10 mouse cellular contexts compared by ENCODE assay signal in genomic region chr16:33698277-33698790, GRCm38 (mm10). TPM values are rescaled to one million over a fixed set of nuclear protein-coding genes. Genes with fewer than 3 reads are reported as not detected.
A peak's percentile ranks its signal among the peaks of the same experiment; 100 is the strongest.
DNase-seq lines count a peak whose midpoint lies in the region; ATAC-seq and TF ChIP-seq lines count a peak whose summit lies in the region.
"Had no signal": no experiment of that assay in that cellular context is flagged by ENCODE, and none has a peak within 500 bp of the region (broad histone marks: within the 10 kb centered on the region; RNA-seq: fewer than 3 reads in every experiment).

No protein-coding gene starts in this region.

- no peak for TF ChIP-seq CTCF in forebrain, postnatal 0 days (IDR thresholded peaks at IDR 0.05; ENCODE audit: low read depth)
- TF ChIP-seq CTCF in left cerebral cortex, adult 2 months (IDR thresholded peaks at IDR 0.05): no peak

- no peak overlapping the region for H3K4me2 ChIP-seq in forebrain, postnatal 0 days (ENCODE audit: low read depth)
- peak overlapping the region; percentile 14; the same call in 1 of the 2 replicates for H3K4me2 ChIP-seq in heart, embryonic 15.5 days
- H3K4me2 ChIP-seq in midbrain, embryonic 14.5 days (ENCODE audit: low read length): no peak overlapping the region

- no peak for ATAC-seq in forebrain, postnatal 0 days
- no peak for ATAC-seq in heart, embryonic 15.5 days (replicated peaks; ENCODE audit: insufficient number of reproducible peaks, insufficient read depth, low FRiP score, low read depth)
- no peak for ATAC-seq in midbrain, embryonic 14.5 days (ENCODE audit: low FRiP score, low TSS enrichment)

- H3K4me3 ChIP-seq in forebrain, embryonic 10.5 days: no peak overlapping the region
- no peak overlapping the region for H3K4me3 ChIP-seq in forebrain, postnatal 0 days (ENCODE audit: low read depth, low read length)
- no peak overlapping the region for H3K4me3 ChIP-seq in left cerebral cortex, adult 2 months
- H3K4me3 ChIP-seq in heart, embryonic 15.5 days: no peak overlapping the region
- H3K4me3 ChIP-seq in midbrain, embryonic 14.5 days (replicated peaks; ENCODE audit: low read depth, low read length): no peak overlapping the region

- intact Hi-C loops in left cerebral cortex, adult 2 months (cut with DNase I): no loop called here

- DNase-seq in forebrain, embryonic 10.5 days (ENCODE audit: extremely low spot score, low spot score): no peak
- DNase-seq in forebrain, postnatal 0 days: no peak
- DNase-seq in left cerebral cortex, adult 2 months (ENCODE audit: extremely low spot score in 1 of 2, low spot score in 2 of 2): no peak
- no peak for DNase-seq in left cerebral cortex, adult 9 months (ENCODE audit: low spot score in 2 of 2)
- DNase-seq in midbrain, embryonic 14.5 days: no peak
- no peak for DNase-seq in embryo, embryonic 11 days
- no peak for DNase-seq in natural killer cell, adult 2 months (ENCODE audit: low spot score in 2 of 2)
- DNase-seq: cerebellum, adult 8-10 months; layer of hippocampus, postnatal 36 days had no signal

- no peaks in the 10 kb centered on the region for H3K27me3 ChIP-seq in forebrain, embryonic 10.5 days (ENCODE audit: poor library complexity, severe bottlenecking)
- H3K27me3 ChIP-seq in forebrain, postnatal 0 days (ENCODE audit: insufficient read depth, low read length): no peaks in the 10 kb centered on the region
- H3K27me3 ChIP-seq in heart, embryonic 15.5 days: no peaks in the 10 kb centered on the region
- H3K27me3 ChIP-seq in midbrain, embryonic 14.5 days (ENCODE audit: control insufficient read depth, insufficient read depth, low read length): no peaks in the 10 kb centered on the region

- H3K27ac ChIP-seq in forebrain, embryonic 10.5 days: peak overlapping the region; percentile 75
- H3K27ac ChIP-seq in forebrain, postnatal 0 days (ENCODE audit: low read depth, low read length): no peak overlapping the region
- H3K27ac ChIP-seq in left cerebral cortex, adult 2 months: peak overlapping the region; percentile 61
- peak overlapping the region; percentile 79 for H3K27ac ChIP-seq in heart, embryonic 15.5 days
- H3K27ac ChIP-seq in midbrain, embryonic 14.5 days (replicated peaks; ENCODE audit: low read depth, low read length): peak overlapping the region; percentile 8; the same call in 1 of the 2 replicates

- peaks cover 57% of the 10 kb centered on the region for H3K36me3 ChIP-seq in forebrain, embryonic 10.5 days (replicated peaks)
- H3K36me3 ChIP-seq in forebrain, postnatal 0 days (ENCODE audit: insufficient read depth): no peaks in the 10 kb centered on the region
- 0 out of 2 replicates have a peak, but pooled peaks cover 4% of the 10 kb centered on the region for H3K36me3 ChIP-seq in heart, embryonic 15.5 days
- H3K36me3 ChIP-seq in midbrain, embryonic 14.5 days (ENCODE audit: control insufficient read depth, insufficient read depth, low read length): no peaks in the 10 kb centered on the region

- H3K4me1 ChIP-seq in forebrain, embryonic 10.5 days: peaks cover 58% of the 10 kb centered on the region
- 0 out of 2 replicates have a peak, but pooled peaks cover 7% of the 10 kb centered on the region for H3K4me1 ChIP-seq in forebrain, postnatal 0 days (ENCODE audit: insufficient read depth)
- peaks cover 69% of the 10 kb centered on the region for H3K4me1 ChIP-seq in heart, embryonic 15.5 days (replicated peaks)
- H3K4me1 ChIP-seq in midbrain, embryonic 14.5 days (ENCODE audit: control insufficient read depth, insufficient read depth, low read length): peaks cover 17% of the 10 kb centered on the region

- H3K9ac ChIP-seq in forebrain, postnatal 0 days: no peak overlapping the region
- H3K9ac ChIP-seq in heart, embryonic 15.5 days: 0 out of 2 replicates have a peak overlapping the region, but pooled peaks have one; percentile 7
- H3K9ac ChIP-seq in midbrain, embryonic 14.5 days (replicated peaks; ENCODE audit: low read length): no peak overlapping the region

- 84% methylated on average over 12 of the region's 12 CpGs for WGBS in forebrain, embryonic 10.5 days
- WGBS in forebrain, postnatal 0 days: 72% methylated on average over 12 of the region's 12 CpGs
- WGBS in heart, embryonic 15.5 days: 55% methylated on average over 12 of the region's 12 CpGs
- 75% methylated on average over 12 of the region's 12 CpGs for WGBS in midbrain, embryonic 14.5 days

- H3K9me3 ChIP-seq in forebrain, embryonic 10.5 days: no peaks in the 10 kb centered on the region
- no peaks in the 10 kb centered on the region for H3K9me3 ChIP-seq in forebrain, postnatal 0 days (ENCODE audit: low read length)
- no peaks in the 10 kb centered on the region for H3K9me3 ChIP-seq in heart, embryonic 15.5 days (replicated peaks)
- H3K9me3 ChIP-seq in midbrain, embryonic 14.5 days (ENCODE audit: control insufficient read depth, low read length): no peaks in the 10 kb centered on the region

RNA-seq across cellular contexts. Expression of gene Heg1, which starts 14.2 kb away (rescaled TPM):
- polyA plus RNA-seq in forebrain, embryonic 10.5 days (2016; fragmentation: Nextera tagmentation; extraction: Ambion mirVana): 22.8 and 23.1 TPM in 2 replicates
- total RNA-seq in forebrain, postnatal 0 days (2014; rRNA removed): 16.2 and 19.9 TPM in 2 replicates
- 6.2 and 8.0 TPM in 2 replicates for polyA plus RNA-seq in forebrain, postnatal 0 days (2015; fragmentation: Nextera tagmentation; extraction: Ambion mirVana)
- total RNA-seq in left cerebral cortex, adult 2 months (2021): 10 to 100 TPM; 31.0 to 35.5 TPM
- polyA plus RNA-seq in heart, embryonic 15.5 days (2015; fragmentation: Nextera tagmentation; extraction: Ambion mirVana): 30.5 and 42.5 TPM in 2 replicates
- 8.9 and 15.9 TPM in 2 replicates for polyA plus RNA-seq in midbrain, embryonic 14.5 days (2014; fragmentation: Nextera tagmentation; extraction: Ambion mirVana)
